Mouse (Mus musculus) testis, adult 2 months (tissue): ENCODE data around the gene Nhlrc3.

Source experiments
- CTCF ChIP-seq: fragments of 200-500 bp; IDR thresholded peaks from 2 replicates; pipeline ENCODE4 v1.5.1; 2012; ENCODE audit warnings: low read depth, mild to moderate bottlenecking, inconsistent platforms, low read length, moderate library complexity; ENCODE audit not compliant: control insufficient read depth, insufficient read depth, insufficient replicate concordance
- POLR2A ChIP-seq: fragments of 200-500 bp; IDR thresholded peaks from 2 replicates; pipeline ENCODE4 v1.6.1; 2012; ENCODE audit warnings: low read depth, mild to moderate bottlenecking, inconsistent platforms, low read length, moderate library complexity; ENCODE audit not compliant: control insufficient read depth

DNA sequence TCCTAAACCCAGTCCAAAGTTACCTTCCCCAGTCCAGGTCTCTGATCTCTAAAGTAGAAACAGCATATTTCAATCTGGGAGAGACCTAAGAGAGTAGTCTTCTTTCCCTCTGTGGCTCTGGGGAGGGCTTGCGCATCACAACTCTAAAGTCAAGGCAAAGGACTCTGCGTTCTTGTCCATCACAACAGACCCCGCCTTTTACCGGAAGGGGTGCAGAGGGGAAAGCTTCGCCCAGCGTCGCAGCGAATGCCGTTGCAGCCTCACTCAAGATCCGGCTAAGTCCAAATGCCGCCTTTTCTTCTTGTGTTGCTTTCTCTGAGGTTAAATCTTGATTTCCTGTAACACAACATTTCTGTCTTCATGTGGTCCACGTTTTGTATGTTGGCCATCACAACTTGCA is 41.5 kb downstream of the Nhlrc3 start:
- no peak for TF ChIP-seq CTCF
- TF ChIP-seq POLR2A: no peak; the same call in 1 of the 2 replicates
